Mouse (Mus musculus) brain, embryonic 14.5 days (tissue): ENCODE measurements around the gene Nfkbil1.

Experiments used
- CTCF ChIP-seq: fragments of 200-500 bp; IDR thresholded peaks from 2 replicates; pipeline ENCODE4 v1.5.1; 2012; ENCODE audit warnings: inconsistent platforms, mild to moderate bottlenecking, moderate library complexity, borderline replicate concordance; ENCODE audit not compliant: insufficient read depth, insufficient read length; ENCODE audit errors: extremely low read depth
- POLR2A ChIP-seq: fragments of 200-500 bp; IDR thresholded peaks from 2 replicates; pipeline ENCODE4 v1.6.1; 2012; ENCODE audit warnings: mild to moderate bottlenecking, inconsistent platforms, borderline replicate concordance; ENCODE audit not compliant: poor library complexity, insufficient read depth, insufficient read length, severe bottlenecking; ENCODE audit errors: extremely low read depth

DNA sequence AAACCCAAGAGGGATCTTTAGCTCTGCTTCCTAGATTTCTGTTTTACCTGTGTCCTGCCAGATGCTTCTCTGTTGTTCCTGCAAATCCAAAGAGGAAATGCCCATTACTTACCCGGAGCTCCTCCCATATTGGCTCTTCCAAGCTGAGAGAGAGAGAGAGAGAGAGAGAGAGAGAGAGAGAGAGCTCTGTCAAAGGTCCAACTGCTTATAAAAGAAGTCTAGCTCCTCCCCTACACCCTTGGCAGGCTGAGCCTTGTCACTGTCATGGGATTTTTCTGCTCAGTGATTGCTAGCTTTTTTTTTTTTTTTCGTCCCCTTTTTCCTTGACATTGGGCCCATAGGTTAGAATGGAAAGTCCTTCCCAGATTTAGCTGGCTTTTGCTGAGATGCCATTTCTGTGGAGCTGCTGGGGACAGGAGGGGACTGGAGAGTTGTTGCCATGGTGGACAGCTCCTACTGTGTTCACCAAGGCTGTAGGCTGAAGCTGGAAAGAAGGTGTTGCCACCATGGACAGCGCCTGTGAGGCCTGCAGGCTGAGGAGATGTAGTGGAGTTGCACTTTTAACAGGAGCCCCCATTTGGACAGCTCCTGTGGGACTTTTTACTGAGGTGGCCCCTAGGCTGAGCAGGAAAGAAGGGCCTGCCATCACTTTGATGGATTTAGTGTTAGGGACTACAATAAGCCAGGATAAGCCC is 34.2 kb upstream of the Nfkbil1 start:
- TF ChIP-seq CTCF (no peak), POLR2A (no peak)
